Mouse (Mus musculus) macrophage (primary cell): ENCODE data around the gene Creld1. TPM values are rescaled to one million over a fixed set of nuclear protein-coding genes. Genes with fewer than 3 reads are reported as not detected.

Experiments used
- H3K27ac ChIP-seq: fragments of 350-480 bp; formaldehyde crosslinking; 2 replicates; pipeline ENCODE4 v1.9.0; 2021
- H3K36me3 ChIP-seq: fragments of 350-480 bp; formaldehyde crosslinking; 2 replicates; pipeline ENCODE4 v1.9.0; 2021; ENCODE audit errors: inconsistent target
- H3K4me3 ChIP-seq: fragments of 350-480 bp; formaldehyde crosslinking; 2 replicates; pipeline ENCODE4 v1.9.0; 2021; ENCODE audit errors: inconsistent target
- H3K79me2 ChIP-seq: fragments of 350-480 bp; formaldehyde crosslinking; 2 replicates; pipeline ENCODE4 v1.9.0; 2021; ENCODE audit errors: inconsistent target
- WGBS: methylation state at CpG from one replicate; pipeline ENCODE4 v1.1.7; 2026; ENCODE audit warnings: inconsistent platforms; ENCODE audit not compliant: missing documents; 5-methylcytosine and 5-hydroxymethylcytosine counted together
- polyA plus RNA-seq: library from polyadenylated mRNA; stranded (reverse); fragments of 250-400 nt; gene quantifications from 3 replicates; pipeline ENCODE4 v1.2.4, GENCODE M21; 2018; ENCODE audit warnings: inconsistent platforms

Creld1 gene
- polyA plus RNA-seq, 1 experiment from 2014 or later = 17.8 TPM

- no peak overlapping the region for H3K4me3 ChIP-seq
- 93% methylated on average over 18 of the region's 18 CpGs for WGBS
Observed at GRCm38 (mm10) chr6:113480555-113481373, 2.3 kb upstream of the Creld1 start.

DNA sequence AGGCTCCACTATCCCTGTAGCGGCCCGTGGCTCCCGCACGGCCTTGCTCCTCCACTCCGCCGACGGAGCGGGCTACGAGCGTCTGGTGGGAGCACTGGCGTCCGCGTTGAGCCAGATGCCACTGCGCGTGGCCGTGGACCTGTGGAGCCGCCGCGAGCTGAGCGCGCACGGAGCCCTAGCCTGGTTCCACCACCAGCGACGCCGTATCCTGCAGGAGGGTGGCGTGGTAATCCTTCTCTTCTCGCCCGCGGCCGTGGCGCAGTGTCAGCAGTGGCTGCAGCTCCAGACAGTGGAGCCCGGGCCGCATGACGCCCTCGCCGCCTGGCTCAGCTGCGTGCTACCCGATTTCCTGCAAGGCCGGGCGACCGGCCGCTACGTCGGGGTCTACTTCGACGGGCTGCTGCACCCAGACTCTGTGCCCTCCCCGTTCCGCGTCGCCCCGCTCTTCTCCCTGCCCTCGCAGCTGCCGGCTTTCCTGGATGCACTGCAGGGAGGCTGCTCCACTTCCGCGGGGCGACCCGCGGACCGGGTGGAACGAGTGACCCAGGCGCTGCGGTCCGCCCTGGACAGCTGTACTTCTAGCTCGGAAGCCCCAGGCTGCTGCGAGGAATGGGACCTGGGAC is 509 bp upstream of the Creld1 start:
- peak overlapping the region; percentile 75 for H3K27ac ChIP-seq
- WGBS = 4% methylated on average over 61 of the region's 65 CpGs
- H3K4me3 ChIP-seq = peak overlapping the region; percentile 73
- no peaks in the 10 kb centered on the region for H3K36me3 ChIP-seq
- no peaks in the 10 kb centered on the region; the same call in 1 of the 2 replicates for H3K79me2 ChIP-seq

More at GRCm38 (mm10) chr6:113480555-113481373, 2.3 kb upstream of the Creld1 start:
- no peaks in the 10 kb centered on the region for H3K36me3 ChIP-seq
- no peaks in the 10 kb centered on the region; the same call in 1 of the 2 replicates for H3K79me2 ChIP-seq
- H3K27ac ChIP-seq = no peak overlapping the region

- WGBS = 22% methylated on average over 10 of the region's 10 CpGs
- H3K27ac ChIP-seq = peak overlapping the region; percentile 75
Observed at GRCm38 (mm10) chr6:113483729-113484128, 632 bp downstream of the Creld1 start.

DNA sequence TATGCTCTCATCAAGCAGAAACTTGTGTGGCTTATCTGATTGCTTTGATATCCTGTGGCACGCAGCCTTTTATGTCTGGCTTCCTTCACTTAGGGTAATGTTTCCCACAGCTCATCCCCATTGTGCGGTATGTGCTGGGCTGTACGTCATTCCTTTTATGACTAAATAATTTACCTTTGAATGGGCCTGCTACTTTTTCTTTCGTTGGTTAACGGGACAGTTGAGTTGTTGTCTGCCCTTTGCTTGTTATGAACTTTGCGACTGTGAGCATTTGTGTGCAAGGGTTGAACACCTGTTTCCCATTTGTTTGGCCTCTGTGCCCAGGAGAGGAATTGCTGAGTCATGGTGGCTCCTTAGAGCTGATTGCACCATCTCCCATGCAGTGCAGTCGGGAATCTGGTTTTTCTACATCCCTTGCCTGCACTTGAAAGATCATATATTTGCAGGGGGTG is 4.1 kb downstream of the Creld1 start:
- 23% methylated on average over 7 of the region's 7 CpGs for WGBS
- H3K4me3 ChIP-seq = no peak overlapping the region
- H3K27ac ChIP-seq = no peak overlapping the region
- no peaks in the 10 kb centered on the region; the same call in 1 of the 2 replicates for H3K79me2 ChIP-seq
- H3K36me3 ChIP-seq = no peaks in the 10 kb centered on the region; the same call in 1 of the 2 replicates

More at GRCm38 (mm10) chr6:113483729-113484128, 632 bp downstream of the Creld1 start:
- no peaks in the 10 kb centered on the region for H3K36me3 ChIP-seq
- no peaks in the 10 kb centered on the region; the same call in 1 of the 2 replicates for H3K79me2 ChIP-seq
- peak overlapping the region; percentile 73 for H3K4me3 ChIP-seq

- Histone ChIP-seq H3K79me2 (no peaks in the 10 kb centered on the region), H3K27ac (no peak overlapping the region), H3K4me3 (no peak overlapping the region), H3K36me3 (no peaks in the 10 kb centered on the region; the same call in 1 of the 2 replicates)
- 94% methylated on average over 14 of the region's 14 CpGs for WGBS
Observed at GRCm38 (mm10) chr6:113489410-113489809, 6.3 kb downstream of the Creld1 start.

GRCm38 (mm10) chr6:113492101-113492864 is 9.2 kb downstream of the Creld1 start:
- Histone ChIP-seq H3K27ac (no peak overlapping the region), H3K36me3 (no peaks in the 10 kb centered on the region; the same call in 1 of the 2 replicates), H3K79me2 (no peaks in the 10 kb centered on the region), H3K4me3 (no peak overlapping the region)
- WGBS = 93% methylated on average over 15 of the region's 24 CpGs

GRCm38 (mm10) chr6:113494258-113494788 is 11.2 kb downstream of the Creld1 start:
- no peaks in the 10 kb centered on the region for H3K79me2 ChIP-seq
- H3K27ac ChIP-seq = no peak overlapping the region
- H3K36me3 ChIP-seq = no peaks in the 10 kb centered on the region; the same call in 1 of the 2 replicates
- WGBS = 4% methylated on average over 54 of the region's 54 CpGs
- no peak overlapping the region for H3K4me3 ChIP-seq

DNA sequence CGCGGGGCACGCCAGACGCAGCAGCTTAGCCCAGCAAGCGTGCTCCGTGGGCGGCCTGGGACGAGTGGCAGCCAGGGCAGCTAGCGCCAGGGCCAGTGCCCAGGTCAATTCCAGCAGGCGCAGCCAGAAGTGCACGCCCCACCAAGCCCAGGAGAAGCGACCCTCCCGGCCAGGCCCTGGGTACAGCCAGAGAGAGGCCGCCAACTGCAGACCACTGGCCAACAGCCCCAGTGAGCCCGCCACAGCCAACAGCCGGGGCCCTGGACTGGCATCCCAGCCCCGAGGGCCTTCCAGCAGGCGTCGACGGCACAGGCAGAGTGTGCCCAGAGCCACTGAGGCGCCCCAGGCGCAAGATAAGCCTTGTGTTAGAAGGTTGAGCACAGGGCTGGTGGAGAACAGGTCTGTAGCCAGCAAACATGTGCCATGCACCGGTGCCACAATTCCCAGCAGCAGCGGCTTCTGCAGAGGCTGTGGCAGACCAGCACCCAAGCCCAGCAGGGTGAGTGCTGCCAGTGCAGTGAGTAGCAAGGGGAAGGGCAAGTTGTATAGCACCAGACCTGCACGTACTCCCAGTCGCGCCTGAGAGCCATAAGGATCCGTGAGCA is 12.1 kb downstream of the Creld1 start:
- Histone ChIP-seq H3K4me3 (no peak overlapping the region), H3K27ac (no peak overlapping the region), H3K36me3 (no peaks in the 10 kb centered on the region; the same call in 1 of the 2 replicates), H3K79me2 (no peaks in the 10 kb centered on the region)
- 73% methylated on average over 27 of the region's 28 CpGs for WGBS

- no peak overlapping the region for H3K4me3 ChIP-seq
- no peaks in the 10 kb centered on the region for H3K36me3 ChIP-seq
- no peaks in the 10 kb centered on the region for H3K79me2 ChIP-seq
- no peak overlapping the region for H3K27ac ChIP-seq
- WGBS = 45% methylated on average over 6 of the region's 6 CpGs
Observed at GRCm38 (mm10) chr6:113499346-113499745, 16.2 kb downstream of the Creld1 start.

GRCm38 (mm10) chr6:113501388-113502084 is 18.4 kb downstream of the Creld1 start, which contains the start of gene Prrt3:
Prrt3 (minus strand) TSS chr6:113501931.
- H3K79me2 ChIP-seq = no peaks in the 10 kb centered on the region
- 22% methylated on average over 32 of the region's 32 CpGs for WGBS
- no peaks in the 10 kb centered on the region for H3K36me3 ChIP-seq
- H3K27ac ChIP-seq = no peak within 1 kb of the TSS
- H3K4me3 ChIP-seq = no peak within 1 kb of the TSS

- Histone ChIP-seq H3K36me3 (no peaks in the 10 kb centered on the region), H3K27ac (no peak overlapping the region), H3K4me3 (no peak overlapping the region), H3K79me2 (no peaks in the 10 kb centered on the region)
- WGBS = 100% methylated on average over 1 of the region's 2 CpGs
Observed at GRCm38 (mm10) chr6:113502801-113503200, 19.7 kb downstream of the Creld1 start.

DNA sequence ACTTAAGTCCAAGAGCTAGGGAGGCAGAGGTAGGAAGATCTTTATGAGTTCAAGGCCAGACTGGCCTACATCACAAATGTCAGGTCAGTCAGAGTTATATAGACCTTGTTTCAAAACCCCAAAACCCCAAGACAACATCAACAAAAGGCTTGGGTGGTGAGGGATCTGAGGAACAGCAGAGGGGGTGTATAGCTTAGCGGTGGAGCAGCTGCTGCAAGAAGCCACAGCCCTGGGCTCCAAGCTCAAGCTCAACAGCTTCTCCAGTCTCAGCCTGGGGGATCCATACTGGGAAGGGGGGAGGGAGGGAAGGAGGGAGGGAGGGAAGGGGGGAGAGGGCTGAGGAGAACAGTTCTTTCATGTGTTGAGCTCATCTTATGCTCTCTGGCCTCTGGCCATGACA is 22.6 kb downstream of the Creld1 start:
- Histone ChIP-seq H3K4me3 (no peak overlapping the region), H3K27ac (no peak overlapping the region), H3K36me3 (no peaks in the 10 kb centered on the region), H3K79me2 (no peaks in the 10 kb centered on the region)
- no CpG with 5 or more reads among the region's 1 CpGs for WGBS

- Histone ChIP-seq H3K36me3 (no peaks in the 10 kb centered on the region), H3K4me3 (no peak overlapping the region), H3K79me2 (no peaks in the 10 kb centered on the region), H3K27ac (no peak overlapping the region)
Observed at GRCm38 (mm10) chr6:113507130-113507529, 24.0 kb downstream of the Creld1 start.
